Mouse (Mus musculus) intestine, embryonic 16.5 days (tissue): ENCODE results near the gene Fcgr3. TPM values are rescaled to one million over a fixed set of nuclear protein-coding genes. Genes with fewer than 3 reads are reported as not detected.

ENCODE experiments used
- ATAC-seq: fragments of 200-750 bp; cut with Nextera tagmentation; 2 replicates; pipeline ENCODE4 v1.8.0; 2017; ENCODE audit warnings: moderate TSS enrichment, moderate library complexity
- H3K27ac ChIP-seq: fragments of 300-500 bp; sonication (generic); 2 replicates; pipeline ENCODE4 v1.5.1; 2014; ENCODE audit warnings: mild to moderate bottlenecking, low read length
- H3K27me3 ChIP-seq: fragments of 300-500 bp; sonication (generic); replicated peaks from 2 replicates; pipeline ENCODE4 v1.6.1; 2014; ENCODE audit warnings: low read length, control low read depth, mixed read lengths; ENCODE audit not compliant: control insufficient read depth, insufficient read depth
- H3K36me3 ChIP-seq: fragments of 300-500 bp; sonication (generic); 2 replicates; pipeline ENCODE4 v1.6.1; 2014; ENCODE audit warnings: low read length, control low read depth; ENCODE audit not compliant: control insufficient read depth, insufficient read depth
- H3K4me1 ChIP-seq: fragments of 300-500 bp; sonication (generic); 2 replicates; pipeline ENCODE4 v1.6.1; 2014; ENCODE audit warnings: low read length, control low read depth, mixed read lengths; ENCODE audit not compliant: control insufficient read depth, insufficient read depth
- H3K4me2 ChIP-seq: fragments of 300-500 bp; sonication (generic); 2 replicates; pipeline ENCODE4 v1.6.1; 2014; ENCODE audit warnings: low read depth, low read length, control low read depth
- H3K4me3 ChIP-seq: fragments of 300-500 bp; sonication (generic); 2 replicates; pipeline ENCODE4 v1.5.1; 2014; ENCODE audit warnings: mild to moderate bottlenecking, low read length
- H3K9ac ChIP-seq: fragments of 300-500 bp; sonication (generic); 2 replicates; pipeline ENCODE4 v1.6.1; 2014; ENCODE audit warnings: low read depth, low read length
- H3K9me3 ChIP-seq: fragments of 300-500 bp; sonication (generic); 2 replicates; pipeline ENCODE4 v1.6.1; 2016; ENCODE audit warnings: low read length, control low read depth; ENCODE audit not compliant: control insufficient read depth
- WGBS: fragments of 180-500 bp; shearing (Covaris S2); extraction: QIAGEN DNeasy Blood & Tissue Kit; methylation state at CpG from one replicate; pipeline ENCODE4 v1.1.7; 2014; 5-methylcytosine and 5-hydroxymethylcytosine counted together
- polyA plus RNA-seq: library from polyadenylated mRNA; unstranded; fragments of >200 nt; fragmentation: Nextera tagmentation; extraction: Ambion mirVana; gene quantifications from 2 replicates; pipeline ENCODE4 v1.2.1, GENCODE M21; 2015

Fcgr3 gene
- polyA plus RNA-seq, 1 experiment from 2014 or later = 15.9 TPM

DNA sequence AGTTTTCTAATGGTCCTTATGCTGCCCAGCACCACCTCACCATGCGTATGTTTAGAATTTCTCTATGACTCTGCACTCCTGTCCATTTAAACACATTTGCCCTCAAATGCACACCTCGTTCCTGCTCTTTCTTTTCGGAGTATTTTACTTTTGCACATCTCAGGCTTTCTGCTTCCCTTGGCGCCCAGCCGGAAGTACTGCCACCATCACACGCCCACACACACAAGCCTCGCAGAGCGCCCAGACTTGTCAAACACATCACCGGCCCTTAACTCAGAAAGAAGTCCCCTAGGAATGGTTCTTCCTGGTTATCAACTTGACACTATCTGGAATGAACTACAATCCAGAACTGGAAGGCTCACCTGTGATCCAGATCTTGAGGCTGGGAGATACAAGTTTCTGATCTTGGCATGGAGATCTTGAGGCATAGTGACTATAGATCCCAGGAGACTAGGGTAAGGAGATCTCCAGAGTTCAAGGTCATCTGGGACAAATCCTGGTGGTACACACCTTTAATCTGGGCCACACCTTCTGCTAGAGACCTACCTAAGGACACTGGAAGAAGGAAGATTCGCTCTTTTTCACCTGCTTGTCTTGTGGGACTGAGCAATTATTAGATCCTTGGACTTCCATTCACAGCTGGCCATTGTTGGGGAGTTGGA, 38.6 kb upstream of the Fcgr3 start:
- Histone ChIP-seq H3K4me1 (0 out of 2 replicates have a peak, but pooled peaks cover 6% of the 10 kb centered on the region), H3K36me3 (no peaks in the 10 kb centered on the region), H3K27ac (peak overlapping the region; percentile 23), H3K4me2 (peak overlapping the region; percentile 71), H3K4me3 (peak overlapping the region; percentile 76), H3K9ac (peak overlapping the region; percentile 7; the same call in 1 of the 2 replicates), H3K9me3 (no peaks in the 10 kb centered on the region), H3K27me3 (no peaks in the 10 kb centered on the region)
- WGBS = 12% methylated on average over 10 of the region's 10 CpGs
- peak; percentile 25 for ATAC-seq

GRCm38 (mm10) chr1:171102547-171103177, 37.9 kb upstream of the Fcgr3 start:
- Histone ChIP-seq H3K27me3 (no peaks in the 10 kb centered on the region), H3K9ac (peak overlapping the region; percentile 72), H3K27ac (peak overlapping the region; percentile 77), H3K4me2 (peak overlapping the region; percentile 71), H3K9me3 (no peaks in the 10 kb centered on the region), H3K4me3 (peak overlapping the region; percentile 76), H3K36me3 (no peaks in the 10 kb centered on the region), H3K4me1 (0 out of 2 replicates have a peak, but pooled peaks cover 6% of the 10 kb centered on the region)
- peak; percentile 92 for ATAC-seq
- WGBS = under 1% methylated on average over 35 of the region's 35 CpGs

DNA sequence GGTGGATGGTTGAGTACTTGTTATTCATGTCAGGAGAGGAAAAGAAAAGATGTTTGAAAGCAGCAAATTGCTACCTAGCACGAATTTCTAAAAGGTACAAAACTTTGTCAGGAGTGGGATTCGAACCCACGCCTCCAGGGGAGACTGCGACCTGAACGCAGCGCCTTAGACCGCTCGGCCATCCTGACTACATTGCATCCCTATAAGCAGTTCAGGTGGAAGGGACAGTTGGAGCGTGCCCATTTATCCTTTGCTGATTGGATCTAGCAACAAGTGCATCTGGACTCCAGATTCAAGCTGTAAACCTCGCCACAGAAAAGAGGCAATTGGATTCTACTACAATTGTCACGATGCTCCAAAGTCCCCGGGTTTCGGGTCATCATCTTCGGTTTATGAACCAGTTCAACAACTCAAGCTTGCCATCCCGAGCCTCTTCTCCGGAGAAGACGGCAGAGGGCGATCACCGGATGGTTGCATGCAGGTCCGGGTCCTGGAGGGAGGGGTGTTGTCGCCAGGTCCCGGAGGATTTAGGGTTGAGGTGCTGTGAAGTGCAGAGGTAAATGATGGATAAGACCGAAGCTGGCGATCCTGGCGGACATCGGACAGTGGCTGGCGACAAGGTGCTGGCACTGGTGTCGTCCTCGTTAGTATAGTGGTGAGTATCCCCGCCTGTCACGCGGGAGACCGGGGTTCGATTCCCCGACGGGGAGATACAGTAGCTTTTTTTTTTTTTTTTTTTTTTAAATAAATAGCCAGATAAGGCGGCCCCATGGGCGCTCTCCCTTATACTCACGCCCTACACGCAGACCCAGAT, 37.2 kb upstream of the Fcgr3 start:
- no peaks in the 10 kb centered on the region for H3K27me3 ChIP-seq
- H3K27ac ChIP-seq = peak overlapping the region; percentile 77
- under 1% methylated on average over 40 of the region's 40 CpGs for WGBS
- H3K4me3 ChIP-seq = peak overlapping the region; percentile 76
- peak overlapping the region; percentile 71 for H3K4me2 ChIP-seq
- peak overlapping the region; percentile 72 for H3K9ac ChIP-seq
- H3K4me1 ChIP-seq = 0 out of 2 replicates have a peak, but pooled peaks cover 6% of the 10 kb centered on the region
- no peaks in the 10 kb centered on the region for H3K36me3 ChIP-seq
- no peaks in the 10 kb centered on the region for H3K9me3 ChIP-seq
- ATAC-seq = peak; percentile 85

GRCm38 (mm10) chr1:171101033-171101432, 36.3 kb upstream of the Fcgr3 start:
- H3K9me3 ChIP-seq = no peaks in the 10 kb centered on the region
- WGBS = 51% methylated on average over 2 of the region's 2 CpGs
- H3K4me1 ChIP-seq = peaks cover 11% of the 10 kb centered on the region; the same call in 1 of the 2 replicates
- H3K9ac ChIP-seq = no peak overlapping the region
- no peak overlapping the region for H3K27ac ChIP-seq
- H3K27me3 ChIP-seq = no peaks in the 10 kb centered on the region
- H3K4me2 ChIP-seq = no peak overlapping the region
- ATAC-seq = no peak
- no peak overlapping the region for H3K4me3 ChIP-seq
- no peaks in the 10 kb centered on the region for H3K36me3 ChIP-seq

- Histone ChIP-seq H3K27me3 (no peaks in the 10 kb centered on the region), H3K4me3 (no peak overlapping the region), H3K9me3 (no peaks in the 10 kb centered on the region), H3K9ac (no peak overlapping the region), H3K4me1 (peaks cover 6% of the 10 kb centered on the region; the same call in 1 of the 2 replicates), H3K36me3 (no peaks in the 10 kb centered on the region), H3K4me2 (no peak overlapping the region), H3K27ac (no peak overlapping the region)
- no peak for ATAC-seq
- 46% methylated on average over 2 of the region's 2 CpGs for WGBS
These were observed 32.9 kb upstream of the Fcgr3 start for GRCm38 (mm10) chr1:171097612-171098011.

DNA sequence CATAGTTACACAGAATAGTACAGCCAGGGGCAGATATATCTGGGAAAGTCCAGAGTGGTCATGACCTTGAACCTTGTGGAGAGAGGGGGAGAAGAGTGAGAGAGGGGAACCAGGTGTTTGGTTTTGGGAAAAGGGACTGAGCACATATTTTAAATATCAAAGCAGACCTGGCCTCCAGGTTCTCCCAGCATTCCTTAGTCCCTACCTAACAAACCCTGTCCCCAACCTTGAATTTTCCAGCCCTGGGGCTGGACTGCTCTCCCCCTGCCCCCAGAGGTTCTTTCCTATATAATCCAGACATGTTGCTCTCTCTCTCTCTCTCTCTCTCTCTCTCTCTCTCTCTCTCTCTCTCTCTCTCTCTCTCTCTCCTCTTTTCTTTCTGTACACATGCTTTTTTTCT, 32.4 kb upstream of the Fcgr3 start:
- Histone ChIP-seq H3K36me3 (no peaks in the 10 kb centered on the region), H3K27me3 (no peaks in the 10 kb centered on the region), H3K4me1 (peaks cover 6% of the 10 kb centered on the region; the same call in 1 of the 2 replicates), H3K9me3 (no peaks in the 10 kb centered on the region), H3K4me3 (no peak overlapping the region), H3K9ac (no peak overlapping the region), H3K27ac (no peak overlapping the region), H3K4me2 (no peak overlapping the region)
- no peak for ATAC-seq

- Histone ChIP-seq H3K27ac (no peak overlapping the region), H3K4me2 (peak overlapping the region; percentile 45), H3K9ac (no peak overlapping the region), H3K4me3 (no peak overlapping the region), H3K9me3 (no peaks in the 10 kb centered on the region), H3K36me3 (no peaks in the 10 kb centered on the region), H3K27me3 (no peaks in the 10 kb centered on the region), H3K4me1 (peaks cover 6% of the 10 kb centered on the region; the same call in 1 of the 2 replicates)
- 13% methylated on average over 10 of the region's 10 CpGs for WGBS
- peak; percentile 68 for ATAC-seq
These were observed 31.6 kb upstream of the Fcgr3 start for GRCm38 (mm10) chr1:171096110-171096964.

GRCm38 (mm10) chr1:171094424-171094823, 29.7 kb upstream of the Fcgr3 start:
- no peak overlapping the region for H3K27ac ChIP-seq
- 52% methylated on average over 4 of the region's 4 CpGs for WGBS
- H3K36me3 ChIP-seq = no peaks in the 10 kb centered on the region
- no peak overlapping the region for H3K4me3 ChIP-seq
- peaks cover 6% of the 10 kb centered on the region; the same call in 1 of the 2 replicates for H3K4me1 ChIP-seq
- ATAC-seq = no peak
- no peaks in the 10 kb centered on the region for H3K27me3 ChIP-seq
- H3K9ac ChIP-seq = no peak overlapping the region
- H3K4me2 ChIP-seq = no peak overlapping the region
- H3K9me3 ChIP-seq = no peaks in the 10 kb centered on the region
